Mouse (Mus musculus) lung, postnatal 36 days (tissue): ENCODE results near the gene Gltpd2.

Experiments used
- DNase-seq: peaks from one replicate; pipeline ENCODE4 v3.0.0; 2022; ENCODE audit warnings: mixed read lengths

Gene Gltpd2

DNA sequence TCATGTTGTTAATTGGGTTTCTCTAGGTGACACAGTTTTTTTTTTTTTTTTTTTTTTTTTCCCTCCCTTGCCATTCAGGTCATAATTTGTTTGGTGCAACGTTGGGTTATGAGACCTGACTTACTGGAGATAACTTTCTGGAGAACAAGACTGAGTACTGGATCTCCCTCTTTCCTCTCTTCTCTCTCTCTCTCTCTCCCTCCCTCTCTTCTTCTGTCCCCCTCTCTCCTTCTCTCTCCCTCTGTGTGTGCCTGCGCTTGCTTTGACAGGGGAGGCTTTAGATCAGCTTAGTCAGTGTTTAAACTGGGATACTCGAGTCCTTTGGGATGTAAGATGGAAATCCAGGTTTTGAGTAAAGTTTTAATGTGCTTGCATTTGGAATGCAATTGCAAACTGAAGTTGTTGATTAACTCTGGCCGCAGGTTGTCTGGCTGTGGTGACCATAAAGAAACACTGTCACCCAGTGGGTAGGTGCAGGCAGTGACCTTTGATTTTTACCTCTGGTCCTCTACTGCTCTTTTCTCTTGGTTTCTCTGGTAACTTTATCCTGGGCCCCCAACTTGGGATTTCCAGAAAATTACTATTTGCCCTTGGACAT is 45.4 kb downstream of the Gltpd2 start:
- DNase-seq: no peak

DNA sequence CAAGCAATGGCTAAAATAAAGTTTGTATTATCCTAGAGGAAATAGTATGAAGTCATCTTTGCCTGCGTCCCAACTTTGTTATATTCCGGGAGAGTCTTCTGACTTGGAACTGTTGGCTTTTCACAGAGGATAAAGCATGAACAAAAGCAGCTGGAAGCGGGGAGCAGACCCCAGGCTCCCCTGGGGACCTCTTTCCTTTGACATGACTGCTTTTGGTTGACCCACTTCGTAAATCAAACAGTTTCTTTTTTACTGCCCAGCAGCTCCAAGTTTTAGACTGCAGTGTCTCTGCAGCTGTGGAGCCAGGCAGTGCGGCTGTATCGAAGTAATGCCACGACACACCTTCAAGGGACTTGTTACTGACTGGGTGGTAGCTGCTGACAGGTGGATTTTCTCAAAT is 47.6 kb downstream of the Gltpd2 start:
- DNase-seq: no peak
